Mouse (Mus musculus) bone marrow, adult 2 months (tissue): ENCODE data around the gene Fgd3. TPM values are rescaled to one million over a fixed set of nuclear protein-coding genes. Genes with fewer than 3 reads are reported as not detected.

Experiments used
- H3K27ac ChIP-seq: fragments of 200-500 bp; 2 replicates; pipeline ENCODE4 v1.5.1; 2012; ENCODE audit warnings: low read depth, mild to moderate bottlenecking, control low read depth, inconsistent platforms, low read length; ENCODE audit not compliant: control insufficient read depth, poor library complexity, insufficient read depth
- H3K4me1 ChIP-seq: fragments of 200-500 bp; 2 replicates; pipeline ENCODE4 v1.6.1; 2011; ENCODE audit warnings: low read length; ENCODE audit not compliant: control insufficient read depth, insufficient read depth
- H3K4me3 ChIP-seq: fragments of 200-500 bp; replicated peaks from 2 replicates; pipeline ENCODE3; 2011; ENCODE audit warnings: mild to moderate bottlenecking, low read depth, low read length, control low read depth; ENCODE audit not compliant: control insufficient read depth
- CTCF ChIP-seq: fragments of 200-500 bp; IDR thresholded peaks from 2 replicates; pipeline ENCODE4 v1.5.1; 2011; ENCODE audit warnings: low read length, control low read depth; ENCODE audit not compliant: control insufficient read depth, insufficient read depth
- POLR2A ChIP-seq: fragments of 200-500 bp; IDR thresholded peaks from 2 replicates; pipeline ENCODE4 v1.6.1; 2011; ENCODE audit warnings: low read depth, mild to moderate bottlenecking, control low read depth, low read length, borderline replicate concordance; ENCODE audit not compliant: control insufficient read depth
- WGBS: fragments of 180-500 bp; shearing (Covaris S2); methylation state at CpG from one replicate; pipeline ENCODE4 v1.1.7; 2018; 5-methylcytosine and 5-hydroxymethylcytosine counted together
- polyA plus RNA-seq: library from polyadenylated mRNA; stranded (reverse); fragments of >200 nt; gene quantifications from 2 replicates; pipeline ENCODE4 v1.2.4, GENCODE M21; 2011; ENCODE audit warnings: low replicate concordance; ENCODE audit not compliant: missing spikeins, insufficient read depth, insufficient read length

The Fgd3 gene
- polyA plus RNA-seq, 1 experiment, result 31.9 TPM

GRCm38 (mm10) chr13:49307311-49307969, 12.7 kb downstream of the Fgd3 start:
- TF ChIP-seq CTCF, result no peak
- TF ChIP-seq POLR2A, result no peak
- Histone ChIP-seq H3K4me3 (peak overlapping the region; percentile 93), H3K4me1 (peaks cover 16% of the 10 kb centered on the region), H3K27ac (peak overlapping the region; percentile 96)
- 1% methylated on average over 10 of the region's 10 CpGs for whole genome bisulfite sequencing

GRCm38 (mm10) chr13:49306771-49307310, 13.3 kb downstream of the Fgd3 start:
- 5% methylated on average over 7 of the region's 7 CpGs for WGBS

GRCm38 (mm10) chr13:49300771-49301170, 19.3 kb downstream of the Fgd3 start:
- H3K27ac ChIP-seq, result no peak overlapping the region
- TF ChIP-seq POLR2A (no peak), CTCF (no peak)
- H3K4me3 ChIP-seq, result no peak overlapping the region
- peaks cover 19% of the 10 kb centered on the region for H3K4me1 ChIP-seq
- WGBS, result 41% methylated on average over 1 of the region's 1 CpGs

More at GRCm38 (mm10) chr13:49306771-49307310, 13.3 kb downstream of the Fgd3 start:
- TF ChIP-seq POLR2A, result 0 out of 2 replicates have a peak, but pooled peaks have one; percentile 12
- TF ChIP-seq CTCF, result no peak
- Histone ChIP-seq H3K4me1 (peaks cover 18% of the 10 kb centered on the region), H3K4me3 (peak overlapping the region; percentile 76), H3K27ac (peak overlapping the region; percentile 79)

DNA sequence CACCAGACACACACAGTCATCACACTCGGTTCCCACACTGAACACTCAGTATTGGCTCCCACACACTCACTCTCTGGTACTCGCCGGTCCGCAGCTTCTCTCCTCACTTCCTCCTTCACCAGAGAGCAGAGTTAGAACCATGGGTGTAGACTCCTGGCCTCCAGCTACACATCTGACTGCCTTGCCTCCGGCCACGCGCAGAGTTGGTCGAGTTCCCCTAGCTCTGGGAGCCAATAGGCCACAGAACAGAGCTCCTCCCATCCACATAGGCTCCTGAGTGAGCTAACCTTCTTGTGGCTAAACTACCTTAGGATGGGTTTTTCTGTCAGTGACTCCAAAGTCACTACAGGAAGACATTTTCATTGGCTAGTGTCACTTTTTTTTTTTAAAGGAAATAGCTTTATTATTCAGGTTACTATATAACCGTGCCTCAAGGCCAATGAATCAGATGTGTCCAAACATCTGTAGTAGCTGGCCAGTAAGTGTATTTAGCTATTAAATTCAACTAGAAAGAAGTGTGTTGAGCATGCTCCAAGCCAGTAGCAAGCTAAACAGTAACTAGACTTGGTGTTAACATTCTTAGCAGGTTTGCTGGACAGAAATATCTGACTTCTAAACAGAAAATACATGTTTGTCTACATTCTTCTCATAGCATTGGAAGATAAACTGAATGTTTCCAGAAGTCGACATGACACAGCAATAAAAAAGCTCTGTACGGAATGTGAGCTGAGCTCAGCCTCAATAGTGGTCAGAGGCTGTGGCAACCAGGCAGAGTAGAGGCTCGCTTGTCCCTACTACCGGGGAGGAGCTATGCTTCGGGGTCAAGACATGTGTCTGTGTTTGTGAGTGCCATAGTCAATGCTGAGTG, 21.4 kb downstream of the Fgd3 start:
- Histone ChIP-seq H3K27ac (peak overlapping the region; percentile 68), H3K4me3 (peak overlapping the region; percentile 66), H3K4me1 (peaks cover 18% of the 10 kb centered on the region)
- WGBS, result 14% methylated on average over 14 of the region's 14 CpGs
- TF ChIP-seq CTCF, result no peak
- peak; percentile 45; the same call in 1 of the 2 replicates for TF ChIP-seq POLR2A

GRCm38 (mm10) chr13:49296270-49296669, 23.8 kb downstream of the Fgd3 start:
- no peak overlapping the region for H3K27ac ChIP-seq
- 82% methylated on average over 7 of the region's 7 CpGs for WGBS
- TF ChIP-seq CTCF, result no peak
- TF ChIP-seq POLR2A, result no peak
- H3K4me3 ChIP-seq, result no peak overlapping the region
- peaks cover 17% of the 10 kb centered on the region for H3K4me1 ChIP-seq

- Histone ChIP-seq H3K4me3 (no peak overlapping the region), H3K4me1 (peaks cover 14% of the 10 kb centered on the region), H3K27ac (no peak overlapping the region)
- 56% methylated on average over 9 of the region's 9 CpGs for WGBS
- TF ChIP-seq POLR2A (no peak), CTCF (no peak)
Measured at GRCm38 (mm10) chr13:49294108-49294507, 26.0 kb downstream of the Fgd3 start.

DNA sequence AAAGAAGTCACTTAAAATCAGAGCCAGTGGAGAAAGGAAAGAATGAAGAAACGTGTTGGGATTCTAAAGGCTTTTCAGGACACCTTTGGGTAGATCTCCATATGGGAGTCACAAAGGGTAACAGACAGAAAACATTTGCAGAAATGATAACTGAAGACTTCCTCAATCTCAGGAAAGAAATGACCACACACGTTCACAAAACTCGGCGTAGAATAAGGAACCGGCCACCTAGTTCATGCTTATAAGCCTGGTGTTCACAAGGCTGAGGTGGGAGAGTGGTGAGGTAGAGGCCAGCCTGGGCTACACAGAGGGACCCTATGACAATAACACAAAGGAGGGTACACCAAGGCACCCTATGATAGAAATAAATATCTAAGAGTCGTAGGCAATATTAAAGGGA, 28.2 kb downstream of the Fgd3 start:
- H3K27ac ChIP-seq, result no peak overlapping the region; the same call in 1 of the 2 replicates
- H3K4me1 ChIP-seq, result peaks cover 6% of the 10 kb centered on the region; the same call in 1 of the 2 replicates
- 21% methylated on average over 6 of the region's 6 CpGs for WGBS
- TF ChIP-seq POLR2A (no peak), CTCF (no peak)
- H3K4me3 ChIP-seq, result no peak overlapping the region

GRCm38 (mm10) chr13:49291398-49291797, 28.7 kb downstream of the Fgd3 start:
- TF ChIP-seq POLR2A (no peak), CTCF (peak; percentile 59)
- H3K4me1 ChIP-seq, result peaks cover 6% of the 10 kb centered on the region; the same call in 1 of the 2 replicates
- no peak overlapping the region for H3K4me3 ChIP-seq
- no peak overlapping the region for H3K27ac ChIP-seq
- WGBS, result 80% methylated on average over 1 of the region's 1 CpGs
